Mouse (Mus musculus): Measurements from ENCODE around the gene Adamts2. TPM values are rescaled to one million over a fixed set of nuclear protein-coding genes. Genes with fewer than 3 reads are reported as not detected.
A peak's percentile ranks its signal among the peaks of the same experiment; 100 is the strongest.

The Adamts2 gene
- total and polyA plus RNA-seq, 2 experiments from 2014 or later: 4.9 to 12.7 TPM

GRCm38 (mm10) chr11:50674390-50674789 lies 72.5 kb downstream of the Adamts2 start:
- TF ChIP-seq CTCF (IDR thresholded peaks at IDR 0.05): no peak
- no peaks in the 10 kb centered on the region for H3K9me3 ChIP-seq (ENCODE audit: low read length)
- H3K4me2 ChIP-seq (ENCODE audit: low read depth, low read length, poor library complexity, severe bottlenecking): no peak overlapping the region
- H3K27me3 ChIP-seq (ENCODE audit: insufficient read depth, low read length): no peaks in the 10 kb centered on the region
- no peaks in the 10 kb centered on the region for H3K4me1 ChIP-seq (ENCODE audit: insufficient read depth, low read length)
- ATAC-seq (ENCODE audit: low FRiP score) (no peak), DNase-seq (ENCODE audit: low spot score) (no peak)
- H3K27ac ChIP-seq (ENCODE audit: low read depth, low read length): no peak overlapping the region
- no peak overlapping the region for H3K4me3 ChIP-seq (ENCODE audit: low read depth, low read length)
- H3K9ac ChIP-seq (replicated peaks; ENCODE audit: low read length, poor library complexity, severe bottlenecking): no peak overlapping the region
- 76% methylated on average over 9 of the region's 9 CpGs for WGBS
- no peaks in the 10 kb centered on the region for H3K36me3 ChIP-seq (ENCODE audit: insufficient read depth, low read length)

GRCm38 (mm10) chr11:50678650-50679049 lies 76.8 kb downstream of the Adamts2 start:
- H3K9ac ChIP-seq (replicated peaks; ENCODE audit: low read length, poor library complexity, severe bottlenecking): no peak overlapping the region
- TF ChIP-seq CTCF (IDR thresholded peaks at IDR 0.05): no peak
- peak; percentile 28 for DNase-seq (ENCODE audit: low spot score)
- no peak overlapping the region for H3K4me3 ChIP-seq (ENCODE audit: low read depth, low read length)
- H3K27ac ChIP-seq (ENCODE audit: low read depth, low read length): no peak overlapping the region
- WGBS: 82% methylated on average over 10 of the region's 10 CpGs
- H3K36me3 ChIP-seq (ENCODE audit: insufficient read depth, low read length): no peaks in the 10 kb centered on the region
- no peaks in the 10 kb centered on the region for H3K27me3 ChIP-seq (ENCODE audit: insufficient read depth, low read length)
- H3K9me3 ChIP-seq (ENCODE audit: low read length): no peaks in the 10 kb centered on the region
- no peak overlapping the region for H3K4me2 ChIP-seq (ENCODE audit: low read depth, low read length, poor library complexity, severe bottlenecking)
- no peak for ATAC-seq (ENCODE audit: low FRiP score)
- H3K4me1 ChIP-seq (ENCODE audit: insufficient read depth, low read length): no peaks in the 10 kb centered on the region

- Histone ChIP-seq H3K4me1 (ENCODE audit: insufficient read depth, low read length) (no peaks in the 10 kb centered on the region), H3K27ac (ENCODE audit: low read depth, low read length) (no peak overlapping the region), H3K4me3 (ENCODE audit: low read depth, low read length) (no peak overlapping the region), H3K27me3 (ENCODE audit: insufficient read depth, low read length) (no peaks in the 10 kb centered on the region), H3K9me3 (ENCODE audit: low read length) (no peaks in the 10 kb centered on the region), H3K36me3 (ENCODE audit: insufficient read depth, low read length) (no peaks in the 10 kb centered on the region), H3K9ac (replicated peaks; ENCODE audit: low read length, poor library complexity, severe bottlenecking) (no peak overlapping the region), H3K4me2 (ENCODE audit: low read depth, low read length, poor library complexity, severe bottlenecking) (no peak overlapping the region)
- ATAC-seq (ENCODE audit: low FRiP score): no peak
- TF ChIP-seq CTCF (IDR thresholded peaks at IDR 0.05): no peak
- DNase-seq (ENCODE audit: low spot score): no peak
- WGBS: 84% methylated on average over 7 of the region's 7 CpGs
Measured at GRCm38 (mm10) chr11:50681940-50682339, 80.1 kb downstream of the Adamts2 start.

GRCm38 (mm10) chr11:50683821-50684220 lies 81.9 kb downstream of the Adamts2 start:
- ATAC-seq (ENCODE audit: low FRiP score): no peak
- Histone ChIP-seq H3K4me2 (ENCODE audit: low read depth, low read length, poor library complexity, severe bottlenecking) (no peak overlapping the region), H3K9me3 (ENCODE audit: low read length) (no peaks in the 10 kb centered on the region), H3K9ac (replicated peaks; ENCODE audit: low read length, poor library complexity, severe bottlenecking) (no peak overlapping the region), H3K27me3 (ENCODE audit: insufficient read depth, low read length) (no peaks in the 10 kb centered on the region), H3K4me1 (ENCODE audit: insufficient read depth, low read length) (no peaks in the 10 kb centered on the region), H3K27ac (ENCODE audit: low read depth, low read length) (no peak overlapping the region), H3K36me3 (ENCODE audit: insufficient read depth, low read length) (no peaks in the 10 kb centered on the region), H3K4me3 (ENCODE audit: low read depth, low read length) (no peak overlapping the region)
- no peak for DNase-seq (ENCODE audit: low spot score)
- 77% methylated on average over 2 of the region's 2 CpGs for WGBS
- TF ChIP-seq CTCF (IDR thresholded peaks at IDR 0.05): no peak

- 0 out of 2 replicates have a peak, but pooled peaks have one; percentile 21 for TF ChIP-seq CTCF (IDR thresholded peaks at IDR 0.05)
- whole genome bisulfite sequencing: 90% methylated on average over 3 of the region's 3 CpGs
- no peak for DNase-seq (ENCODE audit: low spot score)
Measured at GRCm38 (mm10) chr11:50688584-50688983, 86.7 kb downstream of the Adamts2 start.

GRCm38 (mm10) chr11:50689672-50690071 lies 87.8 kb downstream of the Adamts2 start:
- WGBS: 95% methylated on average over 4 of the region's 4 CpGs

More at GRCm38 (mm10) chr11:50688584-50688983, 86.7 kb downstream of the Adamts2 start:
- Histone ChIP-seq H3K27me3 (ENCODE audit: insufficient read depth, low read length) (no peaks in the 10 kb centered on the region), H3K4me3 (ENCODE audit: low read depth, low read length) (no peak overlapping the region), H3K4me1 (ENCODE audit: insufficient read depth, low read length) (no peaks in the 10 kb centered on the region), H3K4me2 (ENCODE audit: low read depth, low read length, poor library complexity, severe bottlenecking) (no peak overlapping the region), H3K9me3 (ENCODE audit: low read length) (no peaks in the 10 kb centered on the region), H3K9ac (replicated peaks; ENCODE audit: low read length, poor library complexity, severe bottlenecking) (no peak overlapping the region), H3K36me3 (ENCODE audit: insufficient read depth, low read length) (no peaks in the 10 kb centered on the region), H3K27ac (ENCODE audit: low read depth, low read length) (no peak overlapping the region)
- ATAC-seq (ENCODE audit: low FRiP score): no peak

More at GRCm38 (mm10) chr11:50689672-50690071, 87.8 kb downstream of the Adamts2 start:
- DNase-seq (ENCODE audit: low spot score): no peak
- no peaks in the 10 kb centered on the region for H3K36me3 ChIP-seq (ENCODE audit: insufficient read depth, low read length)
- TF ChIP-seq CTCF (IDR thresholded peaks at IDR 0.05): no peak
- no peaks in the 10 kb centered on the region for H3K27me3 ChIP-seq (ENCODE audit: insufficient read depth, low read length)
- ATAC-seq (ENCODE audit: low FRiP score): no peak
- H3K9me3 ChIP-seq (ENCODE audit: low read length): no peaks in the 10 kb centered on the region
- no peaks in the 10 kb centered on the region for H3K4me1 ChIP-seq (ENCODE audit: insufficient read depth, low read length)
- H3K27ac ChIP-seq (ENCODE audit: low read depth, low read length): no peak overlapping the region
- H3K9ac ChIP-seq (replicated peaks; ENCODE audit: low read length, poor library complexity, severe bottlenecking): no peak overlapping the region
- no peak overlapping the region for H3K4me3 ChIP-seq (ENCODE audit: low read depth, low read length)
- H3K4me2 ChIP-seq (ENCODE audit: low read depth, low read length, poor library complexity, severe bottlenecking): no peak overlapping the region
